Mouse (Mus musculus) left cerebral cortex, adult 6 months (tissue): ENCODE data around the gene 2310061N02Rik. TPM values are rescaled to one million over a fixed set of nuclear protein-coding genes. Genes with fewer than 3 reads are reported as not detected.

ENCODE experiments used
- long read RNA-seq, 2 experiments: library from polyadenylated mRNA; unstranded; transcript quantifications; one replicate each; pipeline ENCODE4 v2.0.0; 2019 to 2020
- polyA plus RNA-seq: library from polyadenylated mRNA; unstranded; fragments of <200 nt; fragmentation: Nextera tagmentation; gene quantifications from 2 replicates; pipeline ENCODE4 v1.2.3, GENCODE M21; 2021

The 2310061N02Rik gene
- polyA plus RNA-seq = not detected in 2 replicates
- long read RNA-seq, experiment 1 = 0 reads
- long read RNA-seq, experiment 2 = 0 reads

GRCm38 (mm10) chr16:88707496-88708012 is at the start of gene 2310061N02Rik:
Gene 2310061N02Rik (minus strand): TSS chr16:88707962.

GRCm38 (mm10) chr16:88751535-88751934 is 43.8 kb upstream of the 2310061N02Rik start, which contains the start of gene Krtap13:
Gene Krtap13 (minus strand): TSS chr16:88751635.

DNA sequence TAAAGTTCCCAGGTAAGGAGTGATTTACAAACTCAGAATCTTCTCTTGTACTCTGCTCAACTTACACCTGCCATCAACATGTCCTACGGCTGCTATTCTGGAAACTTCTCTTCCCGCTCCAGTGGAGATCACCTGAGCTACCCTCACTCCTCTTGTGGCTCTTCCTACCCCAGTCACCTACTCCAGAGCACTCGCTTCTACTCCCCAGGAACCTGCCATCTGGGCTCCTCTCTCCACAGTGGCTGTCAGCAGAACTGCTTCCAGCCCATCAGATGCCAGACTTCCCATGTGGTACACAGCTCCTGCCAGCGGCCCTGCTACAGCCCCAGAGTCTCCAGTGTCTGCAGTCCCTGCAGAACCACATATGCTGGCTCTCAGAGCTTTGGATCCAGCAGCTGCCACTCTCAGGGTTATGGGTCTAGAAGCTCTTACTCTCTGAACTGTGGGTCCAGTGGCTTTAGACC is 21.1 kb upstream of the 2310061N02Rik start, which contains the start of gene Krtap13-1:
Gene Krtap13-1 (plus strand): TSS at position 51 of the 464 bp plus-strand sequence.

GRCm38 (mm10) chr16:88671571-88671970 is 36.2 kb downstream of the 2310061N02Rik start, which contains the start of gene Krtap27-1:
Gene Krtap27-1 (minus strand): TSS chr16:88671671.

Other genes with a start within 250 kb of the 2310061N02Rik start
- gene Cldn17, start 201.0 kb downstream of the 2310061N02Rik start, polyA plus RNA-seq = not detected in 2 replicates
- gene Cldn8, start 144.8 kb downstream of the 2310061N02Rik start, polyA plus RNA-seq = not detected in 2 replicates
- gene Krtap24-1, start 95.7 kb downstream of the 2310061N02Rik start, polyA plus RNA-seq = not detected in 2 replicates
- not detected in 2 replicates for gene 2310079G19Rik, start 80.3 kb downstream of the 2310061N02Rik start, polyA plus RNA-seq
- not detected in 2 replicates for gene Krtap26-1, start 60.2 kb downstream of the 2310061N02Rik start, polyA plus RNA-seq
- gene Krtap27-1, start 36.3 kb downstream of the 2310061N02Rik start, polyA plus RNA-seq = not detected in 2 replicates
- gene Krtap13-1, start 20.9 kb upstream of the 2310061N02Rik start, polyA plus RNA-seq = not detected in 2 replicates
- gene Krtap13, start 43.7 kb upstream of the 2310061N02Rik start, polyA plus RNA-seq = not detected in 2 replicates
- gene 2310034C09Rik, start 50.9 kb upstream of the 2310061N02Rik start, polyA plus RNA-seq = not detected in 2 replicates
- gene 2310057N15Rik, start 66.2 kb upstream of the 2310061N02Rik start, polyA plus RNA-seq = not detected in 2 replicates
- gene Gm5965, start 69.9 kb upstream of the 2310061N02Rik start, polyA plus RNA-seq = not detected in 2 replicates
- gene Gm20741, start 104.3 kb upstream of the 2310061N02Rik start, polyA plus RNA-seq = not detected in 2 replicates
- not detected in 2 replicates for gene Krtap15, start 112.3 kb upstream of the 2310061N02Rik start, polyA plus RNA-seq
- not detected in 2 replicates for gene Krtap14, start 118.2 kb upstream of the 2310061N02Rik start, polyA plus RNA-seq
- not detected in 2 replicates for gene Krtap19-1, start 161.4 kb upstream of the 2310061N02Rik start, polyA plus RNA-seq
- not detected in 2 replicates for gene Krtap19-2, start 166.3 kb upstream of the 2310061N02Rik start, polyA plus RNA-seq
- not detected in 2 replicates for gene Krtap19-3, start 170.1 kb upstream of the 2310061N02Rik start, polyA plus RNA-seq
- gene Krtap19-4, start 177.1 kb upstream of the 2310061N02Rik start, polyA plus RNA-seq = not detected in 2 replicates
- gene Krtap19-5, start 188.5 kb upstream of the 2310061N02Rik start, polyA plus RNA-seq = not detected in 2 replicates
- not detected in 2 replicates for gene Krtap19-9b, start 224.3 kb upstream of the 2310061N02Rik start, polyA plus RNA-seq